Mouse (Mus musculus): ENCODE measurements at regions not wholly inside any gene's neighbourhood (a gene's known extent, or its start where the extent isn't known, plus 50 kb on each side); places are given as distances from the start of the nearest gene placed in this dataset.

DNA sequence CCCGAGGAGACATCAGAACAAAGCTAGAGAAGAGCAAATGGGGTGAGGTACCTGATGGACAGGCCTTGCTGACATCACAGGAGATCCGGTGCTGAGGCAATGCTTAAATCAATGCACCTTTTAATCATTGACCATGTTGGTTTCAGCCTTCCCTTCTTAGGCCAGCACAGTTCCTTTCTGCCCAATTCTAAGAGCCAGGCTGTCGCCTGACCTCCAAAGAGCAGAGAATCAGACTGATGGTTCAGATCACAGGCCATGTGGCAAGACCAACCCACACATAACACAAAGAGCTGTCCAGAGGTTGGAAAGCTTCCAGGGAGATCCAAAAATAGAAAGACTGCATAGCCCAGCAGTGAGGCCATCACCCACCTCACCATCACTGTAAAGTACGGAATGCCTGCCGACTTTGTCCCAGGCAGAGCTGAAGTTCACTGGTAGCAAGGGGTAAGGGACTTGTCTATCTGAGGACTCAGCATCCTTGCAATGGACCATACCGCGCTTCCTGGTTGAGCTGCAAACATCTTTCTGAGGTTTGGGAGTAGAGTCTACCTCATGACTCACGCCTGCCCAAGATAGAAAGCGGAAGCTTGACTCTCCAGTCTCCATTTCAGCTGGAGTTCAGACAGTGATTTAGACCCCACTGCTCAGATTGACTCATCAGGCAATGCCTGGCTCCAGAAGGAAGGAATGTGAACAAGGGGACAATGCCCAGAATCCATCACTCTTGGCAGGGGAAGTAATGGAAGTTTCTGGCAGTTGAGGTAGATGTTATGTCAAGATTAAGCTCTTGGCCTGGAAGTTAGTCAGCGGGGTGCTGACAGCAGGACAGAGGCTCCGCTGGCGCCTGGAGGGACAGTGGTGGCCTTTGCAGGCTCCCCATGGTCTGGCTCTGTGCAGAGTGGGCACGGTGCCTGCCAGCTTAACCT is 98.1 kb upstream of the Thy1 start:
- no peak overlapping the region for H3K4me3 ChIP-seq (ENCODE audit: low read length)
- WGBS: 73% methylated on average over 13 of the region's 13 CpGs
- no peaks in the 10 kb centered on the region for H3K9me3 ChIP-seq (ENCODE audit: low read length)
- H3K4me2 ChIP-seq (replicated peaks; ENCODE audit: low read depth, low read length): no peak overlapping the region
- no peak overlapping the region for H3K27ac ChIP-seq (ENCODE audit: low read length)
- H3K36me3 ChIP-seq (ENCODE audit: insufficient read depth, low read length): no peaks in the 10 kb centered on the region
- H3K9ac ChIP-seq (replicated peaks; ENCODE audit: low read length): no peak overlapping the region
- H3K27me3 ChIP-seq (ENCODE audit: insufficient read depth, low read length): no peaks in the 10 kb centered on the region
- peaks cover 19% of the 10 kb centered on the region for H3K4me1 ChIP-seq (ENCODE audit: insufficient read depth, low read length)
- no peak for ATAC-seq (ENCODE audit: low FRiP score, low TSS enrichment)

DNA sequence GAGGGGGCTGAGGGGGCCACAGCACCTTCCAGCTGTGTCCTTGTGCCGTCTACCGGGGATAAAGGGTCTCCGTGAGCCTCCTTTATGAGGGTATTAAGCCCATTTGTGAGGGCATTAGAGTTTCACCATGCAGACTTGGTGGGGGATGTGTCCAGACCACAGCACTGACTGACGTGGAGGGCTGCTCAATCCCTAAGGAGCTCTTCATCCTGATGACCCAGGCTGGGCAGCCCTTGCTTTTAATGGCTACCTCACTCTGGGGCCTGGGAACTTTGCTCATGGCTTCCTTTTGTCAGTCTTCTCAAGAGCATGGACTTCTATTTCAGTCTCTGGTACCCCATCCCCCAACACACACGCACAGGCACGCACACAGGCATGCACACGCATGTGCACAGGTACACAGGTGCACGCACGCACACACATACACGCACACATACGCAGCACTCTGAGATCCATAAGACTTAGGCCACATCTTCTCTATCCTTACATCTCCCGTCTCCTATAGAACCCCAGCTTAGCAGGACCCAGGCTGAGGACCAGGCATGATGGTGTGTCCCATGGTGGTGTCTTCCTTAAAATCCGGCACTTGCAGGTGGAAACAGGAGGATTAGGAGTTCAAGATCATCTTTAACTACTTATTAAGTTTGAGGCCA is 97.1 kb upstream of the Thy1 start:
- Histone ChIP-seq H3K27me3 (ENCODE audit: insufficient read depth, low read length) (no peaks in the 10 kb centered on the region), H3K4me1 (ENCODE audit: insufficient read depth, low read length) (peaks cover 19% of the 10 kb centered on the region), H3K9ac (replicated peaks; ENCODE audit: low read length) (no peak overlapping the region), H3K4me2 (replicated peaks; ENCODE audit: low read depth, low read length) (no peak overlapping the region), H3K27ac (ENCODE audit: low read length) (no peak overlapping the region), H3K36me3 (ENCODE audit: insufficient read depth, low read length) (no peaks in the 10 kb centered on the region), H3K4me3 (ENCODE audit: low read length) (no peak overlapping the region), H3K9me3 (ENCODE audit: low read length) (no peaks in the 10 kb centered on the region)
- 85% methylated on average over 13 of the region's 13 CpGs for WGBS
- ATAC-seq (ENCODE audit: low FRiP score, low TSS enrichment): no peak

DNA sequence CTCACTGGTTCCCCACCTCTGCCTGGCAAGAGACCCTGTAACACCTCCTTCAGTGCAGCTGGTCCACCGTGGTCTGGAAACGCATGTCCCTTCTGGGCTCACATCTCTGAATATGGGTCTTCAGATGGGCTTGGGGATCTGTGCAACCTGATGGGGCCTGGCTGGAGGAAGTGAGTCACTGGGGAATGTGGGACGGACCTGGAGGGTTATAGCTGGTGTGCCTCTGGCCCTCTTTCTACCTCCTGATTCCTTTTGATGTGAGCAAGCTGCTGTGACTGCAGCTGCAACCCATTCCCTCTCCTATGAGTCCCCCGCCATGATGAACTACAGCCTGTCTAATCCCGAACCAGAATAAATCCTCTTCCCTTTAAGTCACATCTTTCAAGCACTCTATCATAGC is 96.1 kb upstream of the Thy1 start:
- Histone ChIP-seq H3K27me3 (ENCODE audit: insufficient read depth, low read length) (no peaks in the 10 kb centered on the region), H3K36me3 (ENCODE audit: insufficient read depth, low read length) (no peaks in the 10 kb centered on the region), H3K4me1 (ENCODE audit: insufficient read depth, low read length) (peaks cover 19% of the 10 kb centered on the region), H3K4me2 (replicated peaks; ENCODE audit: low read depth, low read length) (no peak overlapping the region), H3K9me3 (ENCODE audit: low read length) (no peaks in the 10 kb centered on the region), H3K4me3 (ENCODE audit: low read length) (no peak overlapping the region), H3K9ac (replicated peaks; ENCODE audit: low read length) (no peak overlapping the region), H3K27ac (ENCODE audit: low read length) (no peak overlapping the region)
- 27% methylated on average over 5 of the region's 5 CpGs for WGBS
- ATAC-seq (ENCODE audit: low FRiP score, low TSS enrichment): peak; percentile 62; the same call in 1 of the 2 replicates

DNA sequence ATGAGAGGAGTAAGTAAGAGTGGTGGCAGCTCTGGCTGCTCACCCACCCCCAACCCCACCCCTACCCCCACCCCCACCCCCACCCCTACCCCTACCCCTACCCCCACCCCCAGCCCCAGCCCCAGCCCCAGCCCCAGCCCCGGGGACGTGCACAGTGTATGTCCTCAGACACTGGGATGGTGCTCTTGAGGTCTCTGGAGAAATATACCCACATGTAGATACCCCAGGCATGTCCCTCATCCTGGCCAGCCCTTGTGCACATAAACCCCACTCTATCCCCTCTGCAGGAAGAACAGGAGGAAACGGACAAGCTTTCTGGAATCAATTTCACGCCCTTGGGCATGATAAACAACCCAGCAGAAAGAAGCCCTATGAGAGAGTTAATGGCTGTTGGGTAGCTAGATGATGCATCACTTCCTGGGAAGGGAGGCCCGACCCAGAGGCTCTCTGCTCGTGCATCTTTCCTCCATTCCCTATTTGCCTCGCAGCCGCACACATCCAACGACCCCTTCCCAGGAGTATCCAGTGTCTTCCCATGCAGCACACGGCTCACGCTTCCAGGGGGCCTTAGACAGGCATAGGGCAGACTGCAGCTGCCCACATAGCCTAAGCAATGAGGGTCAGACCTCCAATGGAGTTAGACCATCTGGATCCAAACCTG is 95.6 kb upstream of the Thy1 start:
- H3K27ac ChIP-seq (ENCODE audit: low read length): no peak overlapping the region
- H3K9ac ChIP-seq (replicated peaks; ENCODE audit: low read length): no peak overlapping the region
- no peaks in the 10 kb centered on the region for H3K36me3 ChIP-seq (ENCODE audit: insufficient read depth, low read length)
- H3K4me3 ChIP-seq (ENCODE audit: low read length): no peak overlapping the region
- 4% methylated on average over 9 of the region's 11 CpGs for WGBS
- H3K9me3 ChIP-seq (ENCODE audit: low read length): no peaks in the 10 kb centered on the region
- no peak overlapping the region for H3K4me2 ChIP-seq (replicated peaks; ENCODE audit: low read depth, low read length)
- no peaks in the 10 kb centered on the region for H3K27me3 ChIP-seq (ENCODE audit: insufficient read depth, low read length)
- peak; percentile 72; the same call in 1 of the 2 replicates for ATAC-seq (ENCODE audit: low FRiP score, low TSS enrichment)
- H3K4me1 ChIP-seq (ENCODE audit: insufficient read depth, low read length): peaks cover 19% of the 10 kb centered on the region

DNA sequence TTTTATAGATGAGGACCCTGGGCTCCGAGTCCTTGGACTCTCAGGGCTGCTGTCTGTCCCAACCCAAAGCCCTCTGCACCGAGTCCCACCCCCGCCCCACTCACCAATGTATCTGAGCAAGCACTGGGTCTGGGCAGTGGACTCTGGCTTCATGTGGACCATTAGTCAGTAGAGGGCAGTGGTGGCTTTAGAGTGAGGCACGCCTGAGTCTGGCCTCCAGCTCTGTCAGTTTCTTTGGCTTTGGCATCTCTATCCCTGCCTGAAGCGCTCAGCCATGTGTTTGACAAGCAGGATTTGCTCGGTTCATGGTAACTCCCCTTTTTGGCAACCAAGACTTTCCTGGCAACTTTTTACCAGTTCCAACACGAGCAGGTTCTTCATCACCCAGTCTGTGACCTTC is 90.1 kb upstream of the Thy1 start:
- no peak overlapping the region for H3K4me3 ChIP-seq (ENCODE audit: low read length)
- no peak overlapping the region for H3K4me2 ChIP-seq (replicated peaks; ENCODE audit: low read depth, low read length)
- no peaks in the 10 kb centered on the region for H3K4me1 ChIP-seq (ENCODE audit: insufficient read depth, low read length)
- H3K36me3 ChIP-seq (ENCODE audit: insufficient read depth, low read length): no peaks in the 10 kb centered on the region
- no peak overlapping the region for H3K9ac ChIP-seq (replicated peaks; ENCODE audit: low read length)
- 27% methylated on average over 7 of the region's 7 CpGs for WGBS
- ATAC-seq (ENCODE audit: low FRiP score, low TSS enrichment): no peak
- H3K27me3 ChIP-seq (ENCODE audit: insufficient read depth, low read length): no peaks in the 10 kb centered on the region
- no peaks in the 10 kb centered on the region for H3K9me3 ChIP-seq (ENCODE audit: low read length)
- H3K27ac ChIP-seq (ENCODE audit: low read length): no peak overlapping the region

DNA sequence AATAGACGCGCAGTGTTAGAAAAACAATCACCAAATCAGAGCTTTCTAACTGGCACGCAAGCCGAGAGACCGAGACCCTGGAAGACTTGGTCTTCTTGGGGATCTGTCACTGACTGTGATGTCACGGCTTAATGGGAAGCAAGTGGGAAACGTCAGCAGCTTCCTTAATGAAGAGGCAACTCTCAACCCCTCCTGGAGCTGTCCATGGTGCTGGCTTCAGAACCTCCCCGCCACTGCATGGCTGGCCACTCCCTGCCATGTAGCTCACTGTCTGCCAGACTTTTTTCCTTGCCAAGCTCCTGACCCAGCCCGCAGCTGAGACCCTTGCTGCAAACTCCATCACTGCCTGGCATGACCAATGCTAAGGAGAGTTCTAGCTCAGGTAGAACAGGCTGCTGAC is 83.6 kb upstream of the Thy1 start:
- Histone ChIP-seq H3K27me3 (ENCODE audit: insufficient read depth, low read length) (no peaks in the 10 kb centered on the region), H3K9me3 (ENCODE audit: low read length) (no peaks in the 10 kb centered on the region), H3K4me1 (ENCODE audit: insufficient read depth, low read length) (no peaks in the 10 kb centered on the region), H3K4me2 (replicated peaks; ENCODE audit: low read depth, low read length) (no peak overlapping the region), H3K9ac (replicated peaks; ENCODE audit: low read length) (no peak overlapping the region), H3K4me3 (ENCODE audit: low read length) (no peak overlapping the region), H3K27ac (ENCODE audit: low read length) (no peak overlapping the region), H3K36me3 (ENCODE audit: insufficient read depth, low read length) (no peaks in the 10 kb centered on the region)
- no peak for ATAC-seq (ENCODE audit: low FRiP score, low TSS enrichment)
- 25% methylated on average over 9 of the region's 9 CpGs for WGBS

DNA sequence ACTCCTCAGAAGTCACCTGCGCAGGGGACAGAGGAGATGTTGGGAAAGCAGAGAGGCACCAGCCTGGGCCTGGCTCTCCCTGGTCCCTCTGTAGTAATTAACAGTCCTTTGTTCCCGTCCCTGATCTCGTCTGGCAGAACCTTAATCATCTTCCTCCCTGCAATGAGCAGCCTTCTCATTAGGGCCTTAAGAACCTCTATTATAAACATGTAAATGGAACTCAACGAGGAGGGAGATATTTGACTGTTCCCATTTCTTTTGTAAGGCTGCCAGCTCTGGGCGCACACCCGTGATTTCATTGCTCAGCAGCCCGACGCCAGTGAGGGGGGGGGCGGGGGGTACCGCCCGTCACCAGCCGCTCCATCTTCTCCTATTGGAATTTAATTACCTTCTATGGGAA is 81.8 kb upstream of the Thy1 start:
- no peak overlapping the region for H3K4me2 ChIP-seq (replicated peaks; ENCODE audit: low read depth, low read length)
- no peak overlapping the region for H3K9ac ChIP-seq (replicated peaks; ENCODE audit: low read length)
- no peak overlapping the region for H3K27ac ChIP-seq (ENCODE audit: low read length)
- 45% methylated on average over 12 of the region's 12 CpGs for WGBS
- no peak for ATAC-seq (ENCODE audit: low FRiP score, low TSS enrichment)
- no peaks in the 10 kb centered on the region for H3K27me3 ChIP-seq (ENCODE audit: insufficient read depth, low read length)
- H3K4me3 ChIP-seq (ENCODE audit: low read length): no peak overlapping the region
- H3K4me1 ChIP-seq (ENCODE audit: insufficient read depth, low read length): no peaks in the 10 kb centered on the region
- no peaks in the 10 kb centered on the region for H3K36me3 ChIP-seq (ENCODE audit: insufficient read depth, low read length)
- H3K9me3 ChIP-seq (ENCODE audit: low read length): no peaks in the 10 kb centered on the region

DNA sequence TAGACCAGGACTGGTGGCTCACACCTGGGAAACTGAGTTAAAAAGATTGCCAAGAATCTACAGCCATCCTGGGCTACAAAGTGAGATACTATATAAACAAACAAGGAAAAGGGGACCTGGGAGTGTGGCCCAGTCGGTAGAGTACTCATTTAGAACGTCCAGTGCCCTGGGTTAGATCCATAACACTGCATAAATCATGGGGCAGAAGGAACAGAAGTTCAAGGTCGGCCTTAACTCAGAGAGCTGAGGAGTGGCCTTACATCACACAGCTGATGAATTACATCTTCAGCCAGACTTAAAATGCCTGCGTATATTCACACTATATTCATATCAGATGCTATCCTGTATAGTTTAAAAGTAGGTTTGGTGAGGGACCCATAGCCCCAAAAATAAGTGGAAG is 78.0 kb upstream of the Thy1 start:
- Histone ChIP-seq H3K9me3 (ENCODE audit: low read length) (no peaks in the 10 kb centered on the region), H3K27ac (ENCODE audit: low read length) (no peak overlapping the region), H3K4me1 (ENCODE audit: insufficient read depth, low read length) (no peaks in the 10 kb centered on the region), H3K4me2 (replicated peaks; ENCODE audit: low read depth, low read length) (no peak overlapping the region), H3K27me3 (ENCODE audit: insufficient read depth, low read length) (no peaks in the 10 kb centered on the region), H3K4me3 (ENCODE audit: low read length) (no peak overlapping the region), H3K9ac (replicated peaks; ENCODE audit: low read length) (no peak overlapping the region), H3K36me3 (ENCODE audit: insufficient read depth, low read length) (no peaks in the 10 kb centered on the region)
- ATAC-seq (ENCODE audit: low FRiP score, low TSS enrichment): no peak
- 48% methylated on average over 4 of the region's 4 CpGs for WGBS

DNA sequence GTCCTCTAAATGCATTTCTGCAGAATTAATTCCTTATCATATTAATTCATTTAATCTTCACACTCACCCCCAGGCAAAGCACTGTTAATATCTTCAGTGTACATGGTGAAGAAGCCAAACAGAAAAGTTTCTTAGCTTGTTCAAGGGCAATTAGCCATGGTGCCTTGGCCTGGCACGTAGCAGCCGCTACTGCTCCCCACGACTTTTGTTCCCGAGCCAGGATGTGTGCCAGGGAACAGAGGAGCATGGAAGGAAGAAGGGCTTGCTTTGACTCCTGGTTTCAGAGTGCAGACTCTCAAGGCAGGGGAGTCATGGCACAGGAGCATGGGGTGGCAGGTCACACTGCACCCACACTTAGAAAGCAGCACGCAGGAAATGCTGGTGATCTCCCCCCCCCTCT is 77.4 kb upstream of the Thy1 start:
- no peaks in the 10 kb centered on the region for H3K4me1 ChIP-seq (ENCODE audit: insufficient read depth, low read length)
- H3K27ac ChIP-seq (ENCODE audit: low read length): no peak overlapping the region
- no peaks in the 10 kb centered on the region for H3K36me3 ChIP-seq (ENCODE audit: insufficient read depth, low read length)
- no peak overlapping the region for H3K9ac ChIP-seq (replicated peaks; ENCODE audit: low read length)
- no peak overlapping the region for H3K4me2 ChIP-seq (replicated peaks; ENCODE audit: low read depth, low read length)
- no peak overlapping the region for H3K4me3 ChIP-seq (ENCODE audit: low read length)
- 83% methylated on average over 5 of the region's 5 CpGs for WGBS
- no peak for ATAC-seq (ENCODE audit: low FRiP score, low TSS enrichment)
- no peaks in the 10 kb centered on the region for H3K27me3 ChIP-seq (ENCODE audit: insufficient read depth, low read length)
- H3K9me3 ChIP-seq (ENCODE audit: low read length): no peaks in the 10 kb centered on the region
